Mouse (Mus musculus) liver, embryonic 12.5 days (tissue): Measurements from ENCODE around the gene Gm21885. TPM values are rescaled to one million over a fixed set of nuclear protein-coding genes. Genes with fewer than 3 reads are reported as not detected.

Experiments used
- polyA plus RNA-seq: library from polyadenylated mRNA; unstranded; fragments of >200 nt; fragmentation: Nextera tagmentation; extraction: Ambion mirVana; gene quantifications from 2 replicates; pipeline ENCODE4 v1.2.1, GENCODE M21; 2016

Gene Gm21885
- polyA plus RNA-seq, 1 experiment from 2014 or later = not detected

Other genes with a start within 250 kb of the Gm21885 start
- gene Tob1, start 70.4 kb upstream of the Gm21885 start, polyA plus RNA-seq = 13.6 and 13.8 TPM in 2 replicates
- gene Wfikkn2, start 35.9 kb upstream of the Gm21885 start, polyA plus RNA-seq = 0.31 and 0.44 TPM in 2 replicates
- 67.1 and 67.4 TPM in 2 replicates for gene Luc7l3, start 40.1 kb downstream of the Gm21885 start, polyA plus RNA-seq
- gene Ankrd40, start 46.1 kb downstream of the Gm21885 start, polyA plus RNA-seq = 15.7 and 15.9 TPM in 2 replicates
- 4.0 and 4.3 TPM in 2 replicates for gene Abcc3, start 111.1 kb downstream of the Gm21885 start, polyA plus RNA-seq
- gene Cacna1g, start 192.3 kb downstream of the Gm21885 start, polyA plus RNA-seq = 2.5 and 3.2 TPM in 2 replicates
- gene Spata20, start 204.3 kb downstream of the Gm21885 start, polyA plus RNA-seq = not detected in 2 replicates
- not detected in 2 replicates for gene Epn3, start 218.1 kb downstream of the Gm21885 start, polyA plus RNA-seq
- 0.28 and 0.37 TPM in 2 replicates for gene Mycbpap, start 239.9 kb downstream of the Gm21885 start, polyA plus RNA-seq